Mouse (Mus musculus) ES-CJ7 (cell line): ENCODE data around the gene Irf1.

Experiments
- DNase-seq: peaks from one replicate; pipeline ENCODE4 v3.0.0; 2011; ENCODE audit warnings: low read depth, low spot score

Gene Irf1

GRCm38 (mm10) chr11:53810749-53811148 is 40.9 kb downstream of the Irf1 start:
- no peak for DNase-seq

- DNase-seq, result no peak
These were observed 41.5 kb downstream of the Irf1 start for GRCm38 (mm10) chr11:53811312-53811711.

GRCm38 (mm10) chr11:53813001-53813868 is 43.4 kb downstream of the Irf1 start:
- DNase-seq, result no peak

- no peak for DNase-seq
These were observed 45.0 kb downstream of the Irf1 start for GRCm38 (mm10) chr11:53814810-53815209.

GRCm38 (mm10) chr11:53816841-53817375 is 47.1 kb downstream of the Irf1 start:
- no peak for DNase-seq

GRCm38 (mm10) chr11:53818794-53819193 is 49.0 kb downstream of the Irf1 start:
- no peak for DNase-seq

- DNase-seq, result no peak
These were observed 49.7 kb downstream of the Irf1 start for GRCm38 (mm10) chr11:53819511-53819910.

GRCm38 (mm10) chr11:53820516-53821170 is 50.8 kb downstream of the Irf1 start:
- no peak for DNase-seq

GRCm38 (mm10) chr11:53821230-53821944 is 51.6 kb downstream of the Irf1 start:
- DNase-seq, result no peak

GRCm38 (mm10) chr11:53821945-53822338 is 52.1 kb downstream of the Irf1 start:
- DNase-seq, result no peak

GRCm38 (mm10) chr11:53825409-53825808 is 55.6 kb downstream of the Irf1 start:
- DNase-seq, result no peak
